Mouse (Mus musculus): ENCODE measurements around the gene Fam168b. TPM values are rescaled to one million over a fixed set of nuclear protein-coding genes. Genes with fewer than 3 reads are reported as not detected.

Fam168b gene
- total RNA-seq, 4 experiments from 2014 or later: 33.7 to 45.7 (median 38.6) TPM

- DNase-seq (ENCODE audit: low spot score): no peak
Observed at GRCm38 (mm10) chr1:34815843-34816242, 27.0 kb downstream of the Fam168b start.

DNA sequence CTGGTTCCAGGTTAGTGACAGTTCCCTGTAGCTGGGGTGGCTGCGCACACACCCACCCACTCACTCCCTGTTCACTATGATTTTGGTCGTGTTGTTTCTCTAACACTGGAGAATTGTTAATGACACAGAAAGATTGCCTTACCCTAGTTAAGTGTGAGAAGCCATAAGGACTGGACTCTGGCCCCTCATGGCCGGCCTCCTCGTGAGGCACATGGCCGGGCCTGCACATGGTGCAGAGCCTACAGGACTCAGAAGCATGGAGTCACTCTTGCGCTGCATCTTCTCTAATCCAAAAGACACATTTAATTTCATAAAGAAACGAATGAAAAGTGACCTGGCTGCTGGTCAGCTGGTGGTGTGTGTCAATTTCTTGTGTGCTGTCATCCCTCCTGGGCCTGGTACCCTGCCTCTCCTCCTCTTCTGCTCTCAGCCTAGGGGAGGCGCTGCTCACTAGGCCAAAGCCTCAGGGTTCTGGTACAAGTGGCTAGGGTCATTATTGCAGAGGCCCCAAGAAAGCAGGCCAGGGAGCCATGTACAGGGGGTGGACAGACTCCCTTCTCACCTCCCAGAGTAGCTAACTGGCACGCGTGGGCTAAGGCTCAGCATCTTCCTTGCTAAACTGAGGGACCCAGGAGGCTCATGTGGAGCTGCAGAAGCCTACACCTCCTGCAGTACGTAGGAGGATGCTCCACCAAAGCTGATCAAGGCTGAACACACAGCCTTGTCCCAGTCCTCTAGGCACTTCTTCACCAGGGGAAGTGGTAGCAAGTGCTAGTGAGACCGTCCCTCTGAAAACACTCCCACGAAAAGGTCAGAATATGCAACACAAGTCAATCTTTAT is 30.2 kb downstream of the Fam168b start:
- no peak for DNase-seq (ENCODE audit: low spot score)

DNA sequence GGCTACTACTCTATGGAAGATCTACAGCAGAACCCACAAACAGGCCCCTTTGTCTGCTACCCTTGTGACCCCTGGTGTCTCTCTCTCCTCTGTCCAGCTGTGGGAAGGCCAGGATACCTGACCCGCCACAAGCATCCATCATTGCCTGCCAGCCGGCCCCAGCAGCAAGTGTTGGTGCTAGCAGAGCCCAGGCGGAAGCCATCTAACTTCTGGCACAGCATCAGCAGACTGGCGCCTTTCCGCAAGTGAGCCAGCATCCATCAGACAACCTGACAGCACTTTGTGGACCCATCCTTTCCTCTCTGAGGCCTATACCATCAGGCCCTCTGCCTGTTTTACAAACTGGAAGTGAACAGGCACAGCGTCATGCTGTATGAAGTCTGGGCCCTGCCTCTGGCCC is 31.3 kb downstream of the Fam168b start:
- DNase-seq (ENCODE audit: low spot score): no peak

GRCm38 (mm10) chr1:34811035-34811434 is 31.8 kb downstream of the Fam168b start:
- no peak for DNase-seq (ENCODE audit: low spot score)

DNA sequence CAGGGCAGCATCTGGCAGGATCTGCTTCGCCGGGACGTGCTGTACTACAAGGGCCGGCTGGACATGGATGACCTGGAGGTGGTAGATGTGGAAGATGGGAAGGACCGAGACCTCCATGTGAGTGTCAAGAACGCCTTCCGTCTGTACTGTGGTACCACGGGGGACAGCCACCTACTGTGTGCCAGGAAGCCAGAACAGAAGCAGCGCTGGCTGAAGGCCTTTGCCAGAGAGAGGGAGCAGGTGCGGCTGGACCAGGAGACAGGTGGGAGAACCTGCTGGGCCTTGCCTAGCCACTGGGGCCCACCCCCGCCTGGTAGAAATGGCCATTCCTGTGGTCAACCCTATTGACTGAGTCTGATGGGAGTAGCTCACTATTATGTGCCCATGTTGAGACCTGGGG is 32.6 kb downstream of the Fam168b start:
- DNase-seq (ENCODE audit: low spot score): no peak

GRCm38 (mm10) chr1:34808445-34808844 is 34.4 kb downstream of the Fam168b start:
- no peak for DNase-seq (ENCODE audit: low spot score)

DNA sequence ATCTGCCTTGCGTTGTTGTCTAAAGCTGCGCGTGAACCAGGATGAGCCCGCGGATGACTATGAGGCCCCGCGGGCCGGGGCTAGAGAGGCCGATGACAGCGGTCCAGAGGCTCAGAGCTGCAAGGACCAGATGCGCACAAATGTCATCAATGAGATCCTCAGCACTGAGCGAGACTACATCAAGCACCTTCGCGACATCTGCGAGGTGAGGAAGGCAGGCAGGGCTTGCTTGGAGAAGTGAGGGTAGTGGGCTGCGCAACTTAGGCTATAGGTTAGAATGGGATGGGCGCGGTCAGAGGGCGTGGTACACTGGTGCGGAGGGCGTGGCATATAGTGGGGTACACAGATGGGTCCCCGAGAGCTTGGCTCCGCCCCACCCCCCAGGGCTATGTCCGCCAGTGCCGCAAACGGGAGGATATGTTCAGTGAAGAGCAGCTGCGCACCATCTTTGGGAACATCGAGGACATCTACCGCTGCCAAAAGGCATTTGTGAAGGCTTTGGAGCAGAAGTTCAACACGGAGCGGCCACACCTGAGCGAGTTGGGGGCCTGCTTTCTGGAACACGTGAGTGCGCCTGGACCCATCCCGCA is 36.8 kb downstream of the Fam168b start:
- no peak for DNase-seq (ENCODE audit: low spot score)

DNA sequence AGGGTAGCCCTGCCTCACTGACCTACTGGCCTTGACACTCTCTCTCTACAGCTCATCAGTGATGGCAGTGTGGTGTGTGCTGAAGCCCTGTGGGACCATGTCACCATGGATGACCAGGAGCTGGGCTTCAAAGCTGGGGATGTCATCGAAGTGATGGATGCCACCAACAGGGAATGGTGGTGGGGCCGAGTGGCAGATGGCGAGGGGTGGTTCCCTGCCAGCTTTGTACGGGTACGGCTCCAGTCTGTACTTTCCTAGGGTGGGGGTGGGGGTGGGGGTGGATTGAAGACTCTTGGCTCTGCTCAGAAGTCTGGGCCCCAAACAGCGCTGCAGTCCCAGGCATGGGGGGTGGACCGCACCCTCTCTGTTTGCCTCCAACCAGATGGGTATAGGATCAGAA is 38.0 kb downstream of the Fam168b start:
- DNase-seq (ENCODE audit: low spot score): no peak

- DNase-seq (ENCODE audit: low spot score): no peak
Observed at GRCm38 (mm10) chr1:34802290-34802642, 40.6 kb downstream of the Fam168b start.

GRCm38 (mm10) chr1:34801616-34802289 is 41.1 kb downstream of the Fam168b start:
- DNase-seq (ENCODE audit: low spot score): peak; percentile 53

- no peak for DNase-seq (ENCODE audit: low spot score)
Observed at GRCm38 (mm10) chr1:34799140-34799539, 43.7 kb downstream of the Fam168b start.

DNA sequence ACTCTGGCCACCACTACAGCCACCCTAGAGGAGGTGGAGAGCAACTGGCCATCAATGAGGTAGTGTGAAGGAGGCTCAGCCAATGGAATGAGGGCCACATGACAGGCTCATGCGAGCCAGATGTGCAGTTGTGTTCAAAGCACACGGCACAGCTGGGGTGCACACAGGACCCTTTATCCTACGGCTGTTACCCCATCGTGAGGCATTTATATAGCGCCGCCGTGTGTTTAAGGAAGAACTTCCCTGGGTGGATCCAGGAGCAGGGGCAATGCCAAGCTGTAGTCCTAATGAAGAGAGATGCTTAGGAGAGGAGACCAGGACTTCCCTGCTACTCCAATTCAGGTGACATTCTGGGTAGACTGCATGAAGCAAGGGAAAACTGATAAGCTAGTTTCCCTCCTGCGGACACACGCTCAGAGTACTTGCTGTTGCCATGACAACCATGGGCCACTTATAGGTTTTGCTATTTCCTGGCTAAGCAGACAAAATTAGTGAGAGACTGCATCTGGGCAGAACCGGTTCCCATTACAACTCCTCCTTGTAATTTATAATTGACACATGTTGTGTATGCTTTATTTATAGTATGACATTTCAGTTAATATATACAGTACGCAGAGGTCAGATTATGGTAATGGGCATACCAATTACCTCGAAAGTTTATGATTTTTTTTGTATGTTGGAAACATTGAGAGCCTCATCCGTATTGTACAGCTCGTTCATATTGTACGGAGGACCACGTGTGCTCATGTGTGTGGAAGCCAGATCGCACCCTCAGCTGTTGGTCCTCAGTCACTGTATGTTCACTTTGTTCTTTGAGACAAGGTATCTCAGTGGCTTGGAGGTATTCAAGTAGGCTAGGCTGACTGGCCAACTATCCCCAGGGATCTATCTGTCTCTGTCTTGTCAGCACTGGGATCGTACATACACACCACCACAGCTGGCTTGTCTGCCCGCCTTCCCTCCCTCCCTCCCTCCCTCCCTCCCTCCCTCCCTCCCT is 49.3 kb downstream of the Fam168b start:
- DNase-seq (ENCODE audit: low spot score): no peak

GRCm38 (mm10) chr1:34783538-34784161 is 59.2 kb downstream of the Fam168b start:
- DNase-seq (ENCODE audit: low spot score): no peak

- no peak for DNase-seq (ENCODE audit: low spot score)
Observed at GRCm38 (mm10) chr1:34775870-34776269, 67.0 kb downstream of the Fam168b start.

DNA sequence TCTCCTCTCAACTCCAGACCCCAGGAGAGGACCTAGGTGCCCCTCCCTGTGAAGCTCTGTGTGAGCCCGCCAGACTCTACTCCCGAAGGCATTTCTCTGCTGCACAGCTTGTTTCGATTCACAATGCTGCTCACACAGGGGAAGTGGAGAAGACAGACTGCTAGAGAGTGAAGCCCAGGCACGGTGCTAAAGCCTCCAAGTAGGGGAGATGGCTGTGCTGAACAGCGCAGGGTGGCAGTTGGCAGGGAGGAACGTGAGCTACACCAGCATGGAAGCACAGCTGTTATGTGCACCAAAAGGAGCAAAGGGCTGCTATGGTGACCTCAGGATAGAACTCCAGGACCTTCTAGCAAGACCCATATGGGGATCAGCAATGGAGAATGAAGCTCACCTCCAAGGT is 74.0 kb downstream of the Fam168b start:
- DNase-seq (ENCODE audit: low spot score): no peak

DNA sequence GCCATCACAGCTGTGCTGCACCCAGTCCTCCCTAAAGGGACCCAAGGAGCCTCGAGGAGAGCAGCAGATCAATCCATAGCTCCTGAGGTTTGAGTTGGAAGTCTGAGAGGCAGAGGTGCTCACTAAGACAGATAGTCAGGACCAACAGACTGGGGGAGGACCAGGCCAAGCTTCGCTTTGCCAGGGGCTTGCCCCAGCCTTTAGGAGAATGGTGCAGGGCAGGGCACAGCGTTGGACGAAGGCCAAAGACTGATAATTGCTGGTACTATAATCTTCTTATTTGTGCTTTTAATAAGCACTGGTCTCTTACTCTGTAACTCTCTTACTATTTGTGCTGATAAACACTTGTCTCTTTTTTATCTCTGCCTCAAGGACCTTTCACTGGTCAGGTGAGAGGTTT is 75.0 kb downstream of the Fam168b start:
- DNase-seq (ENCODE audit: low spot score): no peak

- DNase-seq (ENCODE audit: low spot score): no peak
Observed at GRCm38 (mm10) chr1:34766899-34767298, 76.0 kb downstream of the Fam168b start.

All from heart, adult 8-10 months (tissue).